Mouse (Mus musculus): ENCODE data around the gene Slx1b. TPM values are rescaled to one million over a fixed set of nuclear protein-coding genes. Genes with fewer than 3 reads are reported as not detected.

Gene Slx1b
- polyA plus RNA-seq, 1 experiment from 2014 or later, result 7.1 TPM

GRCm38 (mm10) chr7:126657522-126657921 is 38.1 kb downstream of the Slx1b start:
- ATAC-seq (replicated peaks; ENCODE audit: low FRiP score, low TSS enrichment, low read depth), result no peak

GRCm38 (mm10) chr7:126655695-126656094 is 39.9 kb downstream of the Slx1b start:
- Histone ChIP-seq H3K27me3 (replicated peaks; ENCODE audit: control insufficient read depth, insufficient read depth, low read length) (no peaks in the 10 kb centered on the region), H3K27ac (ENCODE audit: low read depth) (no peak overlapping the region), H3K4me3 (ENCODE audit: low read depth, low read length) (no peak overlapping the region), H3K36me3 (ENCODE audit: control insufficient read depth, insufficient read depth, low read length) (0 out of 2 replicates have a peak, but pooled peaks cover 4% of the 10 kb centered on the region), H3K4me2 (ENCODE audit: low read length) (no peak overlapping the region), H3K4me1 (replicated peaks; ENCODE audit: control insufficient read depth, insufficient read depth, low read length) (no peaks in the 10 kb centered on the region), H3K9ac (ENCODE audit: low read length) (no peak overlapping the region), H3K9me3 (ENCODE audit: control insufficient read depth, low read length) (no peaks in the 10 kb centered on the region)
- ATAC-seq (replicated peaks; ENCODE audit: low FRiP score, low TSS enrichment, low read depth) (no peak), DNase-seq (ENCODE audit: low spot score) (no peak)
- 87% methylated on average over 3 of the region's 3 CpGs for WGBS

More at GRCm38 (mm10) chr7:126657522-126657921, 38.1 kb downstream of the Slx1b start:
- Histone ChIP-seq H3K9me3 (ENCODE audit: control insufficient read depth, low read length) (no peaks in the 10 kb centered on the region), H3K4me2 (ENCODE audit: low read length) (no peak overlapping the region), H3K36me3 (ENCODE audit: control insufficient read depth, insufficient read depth, low read length) (peaks cover 9% of the 10 kb centered on the region), H3K4me1 (replicated peaks; ENCODE audit: control insufficient read depth, insufficient read depth, low read length) (no peaks in the 10 kb centered on the region), H3K27ac (ENCODE audit: low read depth) (no peak overlapping the region), H3K9ac (ENCODE audit: low read length) (no peak overlapping the region), H3K4me3 (ENCODE audit: low read depth, low read length) (no peak overlapping the region), H3K27me3 (replicated peaks; ENCODE audit: control insufficient read depth, insufficient read depth, low read length) (no peaks in the 10 kb centered on the region)
- 89% methylated on average over 1 of the region's 1 CpGs for WGBS
- no peak for DNase-seq (ENCODE audit: low spot score)

- 84% methylated on average over 2 of the region's 2 CpGs for WGBS
- no peaks in the 10 kb centered on the region for H3K27me3 ChIP-seq (replicated peaks; ENCODE audit: control insufficient read depth, insufficient read depth, low read length)
- H3K36me3 ChIP-seq (ENCODE audit: control insufficient read depth, insufficient read depth, low read length), result 0 out of 2 replicates have a peak, but pooled peaks cover 4% of the 10 kb centered on the region
- DNase-seq (ENCODE audit: low spot score) (no peak), ATAC-seq (replicated peaks; ENCODE audit: low FRiP score, low TSS enrichment, low read depth) (no peak)
- no peak overlapping the region for H3K27ac ChIP-seq (ENCODE audit: low read depth)
- H3K4me3 ChIP-seq (ENCODE audit: low read depth, low read length), result no peak overlapping the region
- no peak overlapping the region for H3K9ac ChIP-seq (ENCODE audit: low read length)
- H3K9me3 ChIP-seq (ENCODE audit: control insufficient read depth, low read length), result no peaks in the 10 kb centered on the region
- H3K4me2 ChIP-seq (ENCODE audit: low read length), result no peak overlapping the region
- H3K4me1 ChIP-seq (replicated peaks; ENCODE audit: control insufficient read depth, insufficient read depth, low read length), result peaks cover 3% of the 10 kb centered on the region; the same call in 1 of the 2 replicates
Measured at GRCm38 (mm10) chr7:126653991-126654390, 41.6 kb downstream of the Slx1b start.

- 34% methylated on average over 2 of the region's 2 CpGs for WGBS
- H3K27ac ChIP-seq (ENCODE audit: low read depth), result no peak overlapping the region
- ATAC-seq (replicated peaks; ENCODE audit: low FRiP score, low TSS enrichment, low read depth) (peak; percentile 50), DNase-seq (ENCODE audit: low spot score) (no peak)
- H3K9ac ChIP-seq (ENCODE audit: low read length), result no peak overlapping the region
- no peaks in the 10 kb centered on the region for H3K27me3 ChIP-seq (replicated peaks; ENCODE audit: control insufficient read depth, insufficient read depth, low read length)
- H3K4me2 ChIP-seq (ENCODE audit: low read length), result no peak overlapping the region
- no peak overlapping the region for H3K4me3 ChIP-seq (ENCODE audit: low read depth, low read length)
- H3K9me3 ChIP-seq (ENCODE audit: control insufficient read depth, low read length), result no peaks in the 10 kb centered on the region
- no peaks in the 10 kb centered on the region for H3K36me3 ChIP-seq (ENCODE audit: control insufficient read depth, insufficient read depth, low read length)
- H3K4me1 ChIP-seq (replicated peaks; ENCODE audit: control insufficient read depth, insufficient read depth, low read length), result peaks cover 8% of the 10 kb centered on the region; the same call in 1 of the 2 replicates
Measured at GRCm38 (mm10) chr7:126650852-126651251, 44.7 kb downstream of the Slx1b start.

- 2% methylated on average over 56 of the region's 57 CpGs for WGBS
- H3K36me3 ChIP-seq (ENCODE audit: control insufficient read depth, insufficient read depth, low read length), result no peaks in the 10 kb centered on the region
Measured at GRCm38 (mm10) chr7:126649231-126650051, 46.1 kb downstream of the Slx1b start, which contains the start of gene Sgf29. Gene Sgf29 (plus strand): TSS chr7:126649309.

GRCm38 (mm10) chr7:126648486-126648885 is 47.1 kb downstream of the Slx1b start:
- Histone ChIP-seq H3K27me3 (replicated peaks; ENCODE audit: control insufficient read depth, insufficient read depth, low read length) (no peaks in the 10 kb centered on the region), H3K36me3 (ENCODE audit: control insufficient read depth, insufficient read depth, low read length) (no peaks in the 10 kb centered on the region), H3K4me1 (replicated peaks; ENCODE audit: control insufficient read depth, insufficient read depth, low read length) (peaks cover 8% of the 10 kb centered on the region; the same call in 1 of the 2 replicates), H3K4me3 (ENCODE audit: low read depth, low read length) (peak overlapping the region; percentile 78; the same call in 1 of the 2 replicates), H3K4me2 (ENCODE audit: low read length) (peak overlapping the region; percentile 82), H3K27ac (ENCODE audit: low read depth) (no peak overlapping the region), H3K9me3 (ENCODE audit: control insufficient read depth, low read length) (no peaks in the 10 kb centered on the region), H3K9ac (ENCODE audit: low read length) (no peak overlapping the region)
- 79% methylated on average over 4 of the region's 4 CpGs for WGBS
- ATAC-seq (replicated peaks; ENCODE audit: low FRiP score, low TSS enrichment, low read depth), result no peak
- no peak for DNase-seq (ENCODE audit: low spot score)

More at GRCm38 (mm10) chr7:126649231-126650051, 46.1 kb downstream of the Slx1b start, which contains the start of gene Sgf29:
- H3K9me3 ChIP-seq (ENCODE audit: control insufficient read depth, low read length), result no peaks in the 10 kb centered on the region
- ATAC-seq (replicated peaks; ENCODE audit: low FRiP score, low TSS enrichment, low read depth) (peak; percentile 94), DNase-seq (ENCODE audit: low spot score) (peak; percentile 97)
- peak within 1 kb of the TSS; percentile 87 for H3K27ac ChIP-seq (ENCODE audit: low read depth)
- peaks cover 8% of the 10 kb centered on the region; the same call in 1 of the 2 replicates for H3K4me1 ChIP-seq (replicated peaks; ENCODE audit: control insufficient read depth, insufficient read depth, low read length)
- H3K4me2 ChIP-seq (ENCODE audit: low read length), result peak within 1 kb of the TSS; percentile 82
- peak within 1 kb of the TSS; percentile 74 for H3K9ac ChIP-seq (ENCODE audit: low read length)
- H3K4me3 ChIP-seq (ENCODE audit: low read depth, low read length), result peak within 1 kb of the TSS; percentile 78
- no peaks in the 10 kb centered on the region for H3K27me3 ChIP-seq (replicated peaks; ENCODE audit: control insufficient read depth, insufficient read depth, low read length)

- Histone ChIP-seq H3K9me3 (ENCODE audit: control insufficient read depth, low read length) (no peaks in the 10 kb centered on the region), H3K27ac (ENCODE audit: low read depth) (no peak overlapping the region), H3K4me2 (ENCODE audit: low read length) (no peak overlapping the region), H3K4me1 (replicated peaks; ENCODE audit: control insufficient read depth, insufficient read depth, low read length) (peaks cover 8% of the 10 kb centered on the region; the same call in 1 of the 2 replicates), H3K9ac (ENCODE audit: low read length) (no peak overlapping the region), H3K4me3 (ENCODE audit: low read depth, low read length) (no peak overlapping the region), H3K36me3 (ENCODE audit: control insufficient read depth, insufficient read depth, low read length) (no peaks in the 10 kb centered on the region), H3K27me3 (replicated peaks; ENCODE audit: control insufficient read depth, insufficient read depth, low read length) (no peaks in the 10 kb centered on the region)
- 61% methylated on average over 5 of the region's 5 CpGs for WGBS
- no peak for ATAC-seq (replicated peaks; ENCODE audit: low FRiP score, low TSS enrichment, low read depth)
- DNase-seq (ENCODE audit: low spot score), result no peak
Measured at GRCm38 (mm10) chr7:126645708-126646107, 49.9 kb downstream of the Slx1b start.

GRCm38 (mm10) chr7:126644914-126645313 is 50.7 kb downstream of the Slx1b start:
- Histone ChIP-seq H3K27me3 (replicated peaks; ENCODE audit: control insufficient read depth, insufficient read depth, low read length) (no peaks in the 10 kb centered on the region), H3K4me3 (ENCODE audit: low read depth, low read length) (no peak overlapping the region)
- ATAC-seq (replicated peaks; ENCODE audit: low FRiP score, low TSS enrichment, low read depth), result no peak

More at GRCm38 (mm10) chr7:126644914-126645313, 50.7 kb downstream of the Slx1b start:
- H3K9ac ChIP-seq (ENCODE audit: low read length), result no peak overlapping the region
- no peaks in the 10 kb centered on the region for H3K36me3 ChIP-seq (ENCODE audit: control insufficient read depth, insufficient read depth, low read length)
- DNase-seq (ENCODE audit: low spot score), result no peak
- H3K9me3 ChIP-seq (ENCODE audit: control insufficient read depth, low read length), result no peaks in the 10 kb centered on the region
- peaks cover 7% of the 10 kb centered on the region; the same call in 1 of the 2 replicates for H3K4me1 ChIP-seq (replicated peaks; ENCODE audit: control insufficient read depth, insufficient read depth, low read length)
- H3K4me2 ChIP-seq (ENCODE audit: low read length), result no peak overlapping the region
- H3K27ac ChIP-seq (ENCODE audit: low read depth), result no peak overlapping the region

Measured in intestine, embryonic 14.5 days (tissue).